Mouse (Mus musculus) forebrain, embryonic 16.5 days (tissue): ENCODE results near the gene Zfp518b. TPM values are rescaled to one million over a fixed set of nuclear protein-coding genes. Genes with fewer than 3 reads are reported as not detected.

Experiments used
- polyA plus RNA-seq: library from polyadenylated mRNA; unstranded; fragments of >200 nt; fragmentation: Nextera tagmentation; extraction: Ambion mirVana; gene quantifications from 2 replicates; pipeline ENCODE4 v1.2.1, GENCODE M21; 2015

Zfp518b gene
- polyA plus RNA-seq, 1 experiment from 2014 or later: 44.5 TPM

Other genes with a start within 250 kb of the Zfp518b start
- 0.35 and 0.53 TPM in 2 replicates for gene Slc2a9, start 181.7 kb downstream of the Zfp518b start, polyA plus RNA-seq
- 190 and 193 TPM in 2 replicates for gene Wdr1, start 121.6 kb downstream of the Zfp518b start, polyA plus RNA-seq
- 0.16 TPM in 1 of 2 replicates, not detected in the other for gene Clnk, start 192.0 kb upstream of the Zfp518b start, polyA plus RNA-seq